Mouse (Mus musculus) midbrain, postnatal 0 days (tissue): ENCODE measurements around the gene OR5BS1P. TPM values are rescaled to one million over a fixed set of nuclear protein-coding genes. Genes with fewer than 3 reads are reported as not detected.
"Not testable (repeated sequence)": the region's sequence is repeated elsewhere in the genome, so short reads cannot be mapped to it uniquely, and the experiment has no call there.

ENCODE experiments used
- ATAC-seq: fragments of 200-750 bp; cut with Nextera tagmentation; 2 replicates; pipeline ENCODE4 v1.8.0; 2017; ENCODE audit warnings: moderate number of reproducible peaks, mild to moderate bottlenecking, moderate TSS enrichment, moderate library complexity; ENCODE audit not compliant: low FRiP score
- DNase-seq: peaks from one replicate; pipeline ENCODE4 v3.0.0-alpha.2; 2015; ENCODE audit warnings: low spot score
- H3K27ac ChIP-seq: fragments of 300-500 bp; sonication (generic); 2 replicates; pipeline ENCODE4 v1.5.1; 2014; ENCODE audit warnings: low read depth, mild to moderate bottlenecking, low read length, mixed read lengths
- H3K27me3 ChIP-seq: fragments of 300-500 bp; sonication (generic); 2 replicates; pipeline ENCODE4 v1.6.1; 2014; ENCODE audit warnings: low read length, control low read depth, mixed read lengths; ENCODE audit not compliant: insufficient read depth
- H3K36me3 ChIP-seq: fragments of 300-500 bp; sonication (generic); 2 replicates; pipeline ENCODE4 v1.6.1; 2014; ENCODE audit warnings: low read length, control low read depth, mixed read lengths; ENCODE audit not compliant: insufficient read depth
- H3K4me1 ChIP-seq: fragments of 300-500 bp; sonication (generic); 2 replicates; pipeline ENCODE4 v1.6.1; 2014; ENCODE audit warnings: mild to moderate bottlenecking, control low read depth, antibody characterized with exemption, low read length, mixed read lengths; ENCODE audit not compliant: insufficient read depth
- H3K4me2 ChIP-seq: fragments of 300-500 bp; sonication (generic); 2 replicates; pipeline ENCODE4 v1.6.1; 2014; ENCODE audit warnings: low read depth, mild to moderate bottlenecking, low read length, mixed read lengths; ENCODE audit not compliant: poor library complexity, severe bottlenecking
- H3K4me3 ChIP-seq: fragments of 300-500 bp; sonication (generic); 2 replicates; pipeline ENCODE4 v1.5.1; 2014; ENCODE audit warnings: low read depth, mild to moderate bottlenecking, low read length, moderate library complexity
- H3K9ac ChIP-seq: fragments of 300-500 bp; sonication (generic); replicated peaks from 2 replicates; pipeline ENCODE4 v1.6.1; 2014; ENCODE audit warnings: mild to moderate bottlenecking, low read length, moderate library complexity, mixed read lengths; ENCODE audit not compliant: poor library complexity, severe bottlenecking
- H3K9me3 ChIP-seq: fragments of 300-500 bp; sonication (generic); 2 replicates; pipeline ENCODE4 v1.6.1; 2016; ENCODE audit warnings: low read length, control low read depth
- CTCF ChIP-seq: IDR thresholded peaks from 2 replicates; pipeline ENCODE4 v1.5.1; 2016; ENCODE audit warnings: antibody characterized with exemption, mild to moderate bottlenecking
- WGBS: fragments of 180-500 bp; shearing (Covaris S2); extraction: QIAGEN DNeasy Blood & Tissue Kit; methylation state at CpG from one replicate; pipeline ENCODE4 v1.1.7; 2014; 5-methylcytosine and 5-hydroxymethylcytosine counted together
- polyA plus RNA-seq: library from polyadenylated mRNA; unstranded; fragments of >200 nt; fragmentation: Nextera tagmentation; extraction: Ambion mirVana; gene quantifications from 2 replicates; pipeline ENCODE4 v1.2.1, GENCODE M21; 2015
- total RNA-seq: library from RNA; depleted of rRNA; stranded (reverse); fragments of >200 nt; gene quantifications from 2 replicates; pipeline ENCODE4 v1.2.3, GENCODE M21; 2014

Gene OR5BS1P
- total and polyA plus RNA-seq, 2 experiments from 2014 or later = not detected

DNA sequence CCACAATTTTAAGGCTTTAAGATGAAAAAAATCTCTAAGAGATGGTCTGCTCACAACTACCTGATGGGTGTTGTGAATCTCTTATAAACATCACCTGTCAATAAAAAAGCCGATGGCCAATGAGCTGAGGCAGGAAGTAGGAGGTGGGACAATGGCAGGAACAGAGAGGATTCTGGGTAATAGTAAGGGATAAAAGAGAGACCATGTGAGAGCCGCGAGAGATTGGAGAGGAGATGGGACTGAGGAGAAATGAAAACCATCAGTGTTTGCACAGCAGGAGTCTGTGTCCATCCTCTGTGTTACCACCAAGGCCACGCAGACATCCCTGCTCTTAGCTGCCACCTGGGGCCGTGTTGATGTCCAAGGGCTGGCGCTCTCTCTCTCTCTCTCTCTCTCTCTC, 37.6 kb downstream of the OR5BS1P start:
- H3K9me3 ChIP-seq = no peaks in the 10 kb centered on the region
- no peak overlapping the region for H3K4me3 ChIP-seq
- no peaks in the 10 kb centered on the region for H3K36me3 ChIP-seq
- H3K27me3 ChIP-seq = no peaks in the 10 kb centered on the region
- no peak for TF ChIP-seq CTCF
- DNase-seq = no peak
- no peak overlapping the region for H3K4me2 ChIP-seq
- WGBS = 89% methylated on average over 6 of the region's 6 CpGs
- no peaks in the 10 kb centered on the region for H3K4me1 ChIP-seq
- no peak for ATAC-seq
- no peak overlapping the region for H3K9ac ChIP-seq
- no peak overlapping the region for H3K27ac ChIP-seq

DNA sequence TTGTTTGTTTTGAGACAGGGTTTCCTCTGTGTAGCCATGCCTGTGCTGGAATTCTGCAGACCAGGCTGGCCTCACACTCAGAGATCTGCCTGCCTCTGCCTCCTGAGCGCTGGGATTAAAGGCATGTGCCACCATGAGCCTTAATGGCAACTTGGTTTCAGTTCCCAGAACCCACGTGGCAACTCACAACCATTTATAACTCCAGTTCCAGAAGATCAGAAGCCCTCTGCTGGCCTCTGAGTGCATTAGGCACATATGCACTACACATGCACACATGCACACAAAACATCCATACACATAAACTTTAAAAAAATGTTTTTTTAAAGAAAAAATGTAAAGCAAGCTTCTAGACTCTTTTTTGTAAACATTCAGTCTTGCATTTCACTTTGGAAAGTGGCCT, 39.7 kb downstream of the OR5BS1P start:
- Histone ChIP-seq H3K4me3 (no peak overlapping the region), H3K4me1 (no peaks in the 10 kb centered on the region), H3K27ac (no peak overlapping the region), H3K36me3 (no peaks in the 10 kb centered on the region), H3K9ac (no peak overlapping the region), H3K27me3 (no peaks in the 10 kb centered on the region), H3K4me2 (no peak overlapping the region), H3K9me3 (no peaks in the 10 kb centered on the region)
- DNase-seq = no peak
- 0 out of 2 replicates have a peak, but pooled peaks have one; percentile 9 for TF ChIP-seq CTCF
- 63% methylated on average over 2 of the region's 2 CpGs for whole genome bisulfite sequencing
- no peak for ATAC-seq

- H3K4me3 ChIP-seq = peak overlapping the region; percentile 18
- 27% methylated on average over 25 of the region's 25 CpGs for WGBS
- no peaks in the 10 kb centered on the region for H3K36me3 ChIP-seq
- H3K4me1 ChIP-seq = no peaks in the 10 kb centered on the region
- no peak overlapping the region for H3K9ac ChIP-seq
- ATAC-seq = no peak
- H3K9me3 ChIP-seq = no peaks in the 10 kb centered on the region
- no peak overlapping the region for H3K27ac ChIP-seq
- no peaks in the 10 kb centered on the region for H3K27me3 ChIP-seq
- peak overlapping the region; percentile 53 for H3K4me2 ChIP-seq
- DNase-seq = peak; percentile 82
- peak; percentile 85 for TF ChIP-seq CTCF
These were observed 41.0 kb downstream of the OR5BS1P start for GRCm38 (mm10) chr15:98510438-98511385.

- TF ChIP-seq CTCF = no peak
- WGBS = 46% methylated on average over 13 of the region's 13 CpGs
These were observed 41.8 kb downstream of the OR5BS1P start for GRCm38 (mm10) chr15:98511386-98511928.

DNA sequence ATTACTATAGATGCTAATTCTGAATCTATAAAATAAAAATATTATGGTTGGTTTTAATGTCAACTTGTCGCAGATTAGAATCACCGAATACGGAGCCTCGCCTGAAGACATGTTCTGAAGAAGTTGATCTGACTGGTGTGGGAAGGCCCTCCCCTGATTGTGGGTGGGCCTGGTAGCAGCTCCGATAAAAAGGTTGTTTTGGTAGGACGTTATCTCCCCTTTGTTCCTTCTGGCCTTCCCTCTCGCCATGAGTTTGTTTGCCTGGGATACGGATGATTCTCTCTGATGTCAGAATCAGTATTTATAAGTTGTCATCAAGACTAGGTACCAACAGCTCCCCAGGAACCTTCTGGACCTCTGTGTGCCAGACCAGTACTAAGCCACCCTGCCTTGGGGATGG, 42.5 kb downstream of the OR5BS1P start:
- H3K27me3 ChIP-seq = no peaks in the 10 kb centered on the region
- H3K27ac ChIP-seq = no peak overlapping the region
- H3K4me2 ChIP-seq = no peak overlapping the region
- H3K9me3 ChIP-seq = no peaks in the 10 kb centered on the region
- no peaks in the 10 kb centered on the region for H3K36me3 ChIP-seq
- TF ChIP-seq CTCF = no peak
- DNase-seq (no peak), ATAC-seq (no peak)
- H3K4me3 ChIP-seq = no peak overlapping the region
- 54% methylated on average over 8 of the region's 8 CpGs for WGBS
- no peak overlapping the region for H3K9ac ChIP-seq
- no peaks in the 10 kb centered on the region for H3K4me1 ChIP-seq

More at GRCm38 (mm10) chr15:98511386-98511928, 41.8 kb downstream of the OR5BS1P start:
- no peak for DNase-seq
- H3K4me2 ChIP-seq = no peak overlapping the region
- no peak for ATAC-seq
- no peak overlapping the region for H3K27ac ChIP-seq
- no peaks in the 10 kb centered on the region for H3K9me3 ChIP-seq
- H3K27me3 ChIP-seq = no peaks in the 10 kb centered on the region
- no peaks in the 10 kb centered on the region for H3K36me3 ChIP-seq
- H3K4me1 ChIP-seq = no peaks in the 10 kb centered on the region
- no peak overlapping the region for H3K4me3 ChIP-seq
- no peak overlapping the region for H3K9ac ChIP-seq

- Histone ChIP-seq H3K27me3 (no peaks in the 10 kb centered on the region), H3K36me3 (peaks cover 2% of the 10 kb centered on the region; the same call in 1 of the 2 replicates), H3K4me2 (no peak overlapping the region), H3K27ac (no peak overlapping the region), H3K4me3 (no peak overlapping the region), H3K9ac (no peak overlapping the region), H3K9me3 (no peaks in the 10 kb centered on the region), H3K4me1 (no peaks in the 10 kb centered on the region)
- no peak for TF ChIP-seq CTCF
- ATAC-seq (no peak), DNase-seq (peak; percentile 14)
- 51% methylated on average over 17 of the region's 17 CpGs for WGBS
These were observed 43.2 kb downstream of the OR5BS1P start for GRCm38 (mm10) chr15:98512799-98513321.

DNA sequence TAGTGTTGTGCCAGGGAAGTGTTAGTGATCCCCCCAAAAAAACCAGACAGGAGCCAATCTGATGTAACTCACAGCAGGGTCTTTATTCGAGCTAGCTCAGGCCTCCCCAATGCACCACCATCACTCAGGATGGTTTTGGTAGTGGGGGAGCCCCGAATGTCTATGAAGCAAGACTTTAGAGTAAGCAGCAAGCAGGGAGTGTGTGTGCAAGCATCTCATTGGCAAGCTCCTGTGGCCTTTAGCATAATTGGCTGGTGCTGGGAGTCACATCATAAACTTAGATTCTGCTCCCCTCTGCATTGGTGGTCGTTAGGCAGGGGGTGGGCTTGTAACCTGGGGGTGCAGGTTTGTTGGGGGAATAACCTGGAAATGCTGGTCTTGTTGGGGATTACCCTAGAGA, 44.0 kb downstream of the OR5BS1P start:
- H3K4me2 ChIP-seq, H3K9ac ChIP-seq, H3K27me3 ChIP-seq, ATAC-seq, DNase-seq, H3K27ac ChIP-seq, H3K4me3 ChIP-seq, H3K9me3 ChIP-seq, H3K36me3 ChIP-seq, H3K4me1 ChIP-seq: not testable (repeated sequence)
- 63% methylated on average over 3 of the region's 3 CpGs for WGBS
